Mouse (Mus musculus): ENCODE measurements around the gene Ldhal6b.

GRCm38 (mm10) chr17:5412301-5412700, 6.3 kb downstream of the Ldhal6b start:
- no peak for TF ChIP-seq POLR2A (IDR thresholded peaks at IDR 0.05; ENCODE audit: borderline replicate concordance, insufficient read depth, low read length)
- TF ChIP-seq CTCF (IDR thresholded peaks at IDR 0.05; ENCODE audit: borderline replicate concordance, insufficient read depth, low read depth, low read length), result no peak
